Comparison of ENCODE assay signal across 8 mouse cellular contexts in the genomic region with DNA sequence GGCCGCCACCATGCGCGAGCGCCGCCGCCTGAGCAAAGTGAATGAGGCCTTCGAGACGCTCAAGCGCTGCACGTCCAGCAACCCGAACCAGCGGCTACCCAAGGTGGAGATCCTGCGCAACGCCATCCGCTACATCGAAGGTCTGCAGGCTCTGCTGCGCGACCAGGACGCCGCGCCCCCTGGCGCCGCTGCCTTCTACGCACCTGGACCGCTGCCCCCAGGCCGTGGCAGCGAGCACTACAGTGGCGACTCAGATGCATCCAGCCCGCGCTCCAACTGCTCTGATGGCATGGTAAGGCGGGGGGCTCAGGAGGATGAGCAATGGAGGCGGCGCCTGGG. TPM values are rescaled to one million over a fixed set of nuclear protein-coding genes. Genes with fewer than 3 reads are reported as not detected.
DNase-seq lines count a peak whose midpoint lies in the region; ATAC-seq and TF ChIP-seq lines count a peak whose summit lies in the region.

No protein-coding gene starts in this region.

- no peak for TF ChIP-seq POLR2A in testis, adult 2 months (IDR thresholded peaks at IDR 0.05; ENCODE audit: control insufficient read depth, low read depth, low read length)

- H3K4me2 ChIP-seq in forebrain, postnatal 0 days (ENCODE audit: low read depth): peak overlapping the region; percentile 44
- H3K4me2 ChIP-seq in limb, embryonic 11.5 days (ENCODE audit: low read depth, severe bottlenecking): peak overlapping the region; percentile 37
- H3K4me2 ChIP-seq in stomach, embryonic 15.5 days: peak overlapping the region; percentile 43

- ATAC-seq in forebrain, postnatal 0 days: peak; percentile 52
- ATAC-seq in limb, embryonic 11.5 days (ENCODE audit: insufficient number of reproducible peaks, low FRiP score, low TSS enrichment, low read depth): no peak
- ATAC-seq in stomach, embryonic 15.5 days (ENCODE audit: insufficient read depth, low FRiP score, low read depth): no peak
- no peak for ATAC-seq in erythroid progenitor cell, adult 5-6 weeks (replicated peaks; ENCODE audit: low FRiP score, poor library complexity, severe bottlenecking)

- TF ChIP-seq CTCF in testis, adult 2 months (IDR thresholded peaks at IDR 0.05; ENCODE audit: control insufficient read depth, insufficient read depth, insufficient replicate concordance, low read depth, low read length): no peak
- TF ChIP-seq CTCF in forebrain, postnatal 0 days (IDR thresholded peaks at IDR 0.05; ENCODE audit: low read depth): peak; percentile 71

- WGBS in forebrain, postnatal 0 days: under 1% methylated on average over 33 of the region's 33 CpGs
- under 1% methylated on average over 33 of the region's 33 CpGs for WGBS in limb, embryonic 11.5 days
- 1% methylated on average over 33 of the region's 33 CpGs for WGBS in stomach, embryonic 15.5 days

- peak overlapping the region; percentile 12 for H3K4me3 ChIP-seq in testis, adult 2 months (ENCODE audit: control insufficient read depth, low read depth, low read length)
- H3K4me3 ChIP-seq in forebrain, postnatal 0 days (ENCODE audit: low read depth, low read length): peak overlapping the region; percentile 27
- peak overlapping the region; percentile 22 for H3K4me3 ChIP-seq in limb, embryonic 11.5 days (ENCODE audit: low read depth, low read length)
- peak overlapping the region; percentile 6; the same call in 1 of the 2 replicates for H3K4me3 ChIP-seq in stomach, embryonic 15.5 days (replicated peaks)

- peak overlapping the region; percentile 14 for H3K9ac ChIP-seq in forebrain, postnatal 0 days
- no peak overlapping the region for H3K9ac ChIP-seq in limb, embryonic 11.5 days (ENCODE audit: low read length)
- H3K9ac ChIP-seq in stomach, embryonic 15.5 days: no peak overlapping the region

- H3K9me3 ChIP-seq in forebrain, postnatal 0 days (ENCODE audit: low read length): no peaks in the 10 kb centered on the region
- H3K9me3 ChIP-seq in limb, embryonic 11.5 days (ENCODE audit: control insufficient read depth, low read length): no peaks in the 10 kb centered on the region
- no peaks in the 10 kb centered on the region for H3K9me3 ChIP-seq in stomach, embryonic 15.5 days

- no peaks in the 10 kb centered on the region for H3K36me3 ChIP-seq in testis, adult 2 months (ENCODE audit: control insufficient read depth, insufficient read depth, low read length)
- H3K36me3 ChIP-seq in forebrain, postnatal 0 days (ENCODE audit: insufficient read depth): no peaks in the 10 kb centered on the region
- no peaks in the 10 kb centered on the region for H3K36me3 ChIP-seq in limb, embryonic 11.5 days (ENCODE audit: control insufficient read depth, insufficient read depth, low read length)
- no peaks in the 10 kb centered on the region for H3K36me3 ChIP-seq in stomach, embryonic 15.5 days

- peaks cover 9% of the 10 kb centered on the region for H3K4me1 ChIP-seq in testis, adult 2 months (ENCODE audit: control insufficient read depth, insufficient read depth, low read length)
- 0 out of 2 replicates have a peak, but pooled peaks cover 4% of the 10 kb centered on the region for H3K4me1 ChIP-seq in forebrain, postnatal 0 days (ENCODE audit: insufficient read depth)
- H3K4me1 ChIP-seq in limb, embryonic 11.5 days (ENCODE audit: control insufficient read depth, insufficient read depth, low read length): no peaks in the 10 kb centered on the region
- peaks cover 9% of the 10 kb centered on the region for H3K4me1 ChIP-seq in stomach, embryonic 15.5 days

- DNase-seq in testis, postnatal 10 days (ENCODE audit: low spot score): no peak
- DNase-seq in forebrain, postnatal 0 days: peak; percentile 30
- peak; percentile 74 for DNase-seq in limb, embryonic 11.5 days (ENCODE audit: low spot score)
- DNase-seq in frontal cortex, postnatal 14 days (ENCODE audit: low spot score in 2 of 2): no peak
- DNase-seq in testis, postnatal 14 days (ENCODE audit: low spot score): no peak

- H3K27ac ChIP-seq in testis, adult 2 months (ENCODE audit: control insufficient read depth, insufficient read depth, low read depth, low read length): no peak overlapping the region
- H3K27ac ChIP-seq in forebrain, postnatal 0 days (ENCODE audit: low read depth, low read length): no peak overlapping the region
- H3K27ac ChIP-seq in limb, embryonic 11.5 days (replicated peaks; ENCODE audit: low read depth, low read length): no peak overlapping the region
- no peak overlapping the region for H3K27ac ChIP-seq in stomach, embryonic 15.5 days

- H3K27me3 ChIP-seq in testis, adult 2 months (ENCODE audit: control insufficient read depth, insufficient read depth, low read length): no peaks in the 10 kb centered on the region; the same call in 1 of the 2 replicates
- H3K27me3 ChIP-seq in forebrain, postnatal 0 days (ENCODE audit: insufficient read depth, low read length): peaks cover 48% of the 10 kb centered on the region
- peaks cover 50% of the 10 kb centered on the region for H3K27me3 ChIP-seq in limb, embryonic 11.5 days (ENCODE audit: control insufficient read depth, insufficient read depth, low read length)
- peaks cover 58% of the 10 kb centered on the region for H3K27me3 ChIP-seq in stomach, embryonic 15.5 days (replicated peaks)

RNA-seq across cellular contexts. Expression of a gene that starts 0.7 kb away (rescaled TPM):
- polyA plus RNA-seq in testis, adult 2 months (2012; rRNA removed): 0.09 TPM in 1 of 2 replicates, not detected in the other
- not detected in 2 replicates for total RNA-seq in forebrain, postnatal 0 days (2014; rRNA removed)
- 0.19 TPM in 1 of 2 replicates, not detected in the other for polyA plus RNA-seq in forebrain, postnatal 0 days (2015; fragmentation: Nextera tagmentation; extraction: Ambion mirVana)
- 22.0 and 23.0 TPM in 2 replicates for polyA plus RNA-seq in limb, embryonic 11.5 days (2014; fragmentation: Nextera tagmentation; extraction: Ambion mirVana)
- 0.81 and 1.3 TPM in 2 replicates for polyA plus RNA-seq in stomach, embryonic 15.5 days (2015; fragmentation: Nextera tagmentation; extraction: Ambion mirVana)
- not detected in 2 replicates for total RNA-seq in erythroid progenitor cell, adult 5-6 weeks (2015; ENCODE audit: low replicate concordance)
- not detected in 2 replicates for total RNA-seq in erythroid progenitor cell, adult 5-6 weeks (2017; ENCODE audit: low replicate concordance)

RNA-seq across cellular contexts. Expression of a gene that starts 19.3 kb away (rescaled TPM):
- 14.6 and 19.1 TPM in 2 replicates for polyA plus RNA-seq in testis, adult 2 months (2012; rRNA removed)
- 19.2 and 23.3 TPM in 2 replicates for total RNA-seq in forebrain, postnatal 0 days (2014; rRNA removed)
- 9.3 and 22.8 TPM in 2 replicates for polyA plus RNA-seq in forebrain, postnatal 0 days (2015; fragmentation: Nextera tagmentation; extraction: Ambion mirVana)
- 0.05 and 0.13 TPM in 2 replicates for polyA plus RNA-seq in limb, embryonic 11.5 days (2014; fragmentation: Nextera tagmentation; extraction: Ambion mirVana)
- 0.34 and 0.87 TPM in 2 replicates for polyA plus RNA-seq in stomach, embryonic 15.5 days (2015; fragmentation: Nextera tagmentation; extraction: Ambion mirVana)
- total RNA-seq in erythroid progenitor cell, adult 5-6 weeks (2015; ENCODE audit: low replicate concordance): 5.0 TPM in 1 of 2 replicates, not detected in the other
- total RNA-seq in erythroid progenitor cell, adult 5-6 weeks (2017; ENCODE audit: low replicate concordance): 0.13 TPM in 1 of 2 replicates, not detected in the other

Comparison
In these comparisons a context has a peak if more than half of its experiments do, and no peak if none do; other contexts are left out.
1. DNase-seq: peak in forebrain, postnatal 0 days (single experiment) and limb, embryonic 11.5 days (single experiment); none in testis, postnatal 10 days (single experiment), frontal cortex, postnatal 14 days (0 of 2) and testis, postnatal 14 days (single experiment).
2. RNA of a gene that starts 0.7 kb away (polyA plus RNA-seq): 22.0 to 23.0 TPM in limb, embryonic 11.5 days; 0.81 to 1.3 TPM in stomach, embryonic 15.5 days, 0.09 TPM in testis, adult 2 months and 0.19 TPM in forebrain, postnatal 0 days; every median in the first group is over 10 times any median in the second.
3. Peak in every context shown above with its lines, with median percentiles within 50 percentile points of each other: H3K4me3 ChIP-seq and H3K4me2 ChIP-seq.